Mouse (Mus musculus): ENCODE measurements around the gene Acss1.

DNA sequence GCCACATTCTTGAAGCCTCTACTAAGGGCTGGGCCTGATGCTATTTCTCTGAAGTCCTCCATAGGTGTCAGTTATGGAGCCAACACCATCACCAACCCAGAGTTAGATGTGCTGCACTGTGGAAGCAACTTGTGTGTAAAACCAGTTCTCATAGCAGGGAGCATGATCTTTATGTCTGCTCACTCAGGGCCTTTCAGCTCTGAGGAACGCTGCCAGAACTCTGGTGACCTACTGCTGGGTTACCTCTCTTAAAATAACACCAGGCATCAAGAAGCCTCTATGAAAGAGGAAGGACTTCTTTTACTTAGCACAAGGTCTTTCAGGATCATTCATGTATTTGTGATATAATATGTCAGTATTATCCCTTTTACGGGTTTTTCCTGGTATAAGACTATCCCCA lies 66.1 kb downstream of the Acss1 start:
- TF ChIP-seq CTCF (IDR thresholded peaks at IDR 0.05; ENCODE audit: control insufficient read depth, insufficient read depth, insufficient read length) = no peak
- TF ChIP-seq MAX (IDR thresholded peaks at IDR 0.05) = no peak
- no peak for TF ChIP-seq CEBPB (IDR thresholded peaks at IDR 0.05; ENCODE audit: low read depth)
- TF ChIP-seq USF1 (IDR thresholded peaks at IDR 0.05; ENCODE audit: low read depth) = no peak
- no peak for TF ChIP-seq MYOD1 (IDR thresholded peaks at IDR 0.05; ENCODE audit: control insufficient read depth, insufficient read length, low read depth)
- TF ChIP-seq FOSL1 (IDR thresholded peaks at IDR 0.05; ENCODE audit: insufficient read depth, low read length, poor library complexity, severe bottlenecking) = no peak
- no peak for TF ChIP-seq MYOG (IDR thresholded peaks at IDR 0.05; ENCODE audit: control insufficient read depth, extremely low read depth, insufficient read length)
